Mouse (Mus musculus) midbrain, embryonic 14.5 days (tissue): ENCODE measurements at regions not wholly inside any gene's neighbourhood (a gene's known extent, or its start where the extent isn't known, plus 50 kb on each side); places are given as distances from the start of the nearest gene placed in this dataset.

Experiments
- ATAC-seq: fragments of 200-750 bp; cut with Nextera tagmentation; 2 replicates; pipeline ENCODE4 v1.8.0; 2017; ENCODE audit warnings: moderate number of reproducible peaks, moderate library complexity; ENCODE audit not compliant: low FRiP score, low TSS enrichment
- DNase-seq: peaks from one replicate; pipeline ENCODE4 v3.0.0-alpha.2; 2015
- H3K27ac ChIP-seq: fragments of 300-500 bp; sonication (generic); replicated peaks from 2 replicates; pipeline ENCODE4 v1.5.1; 2014; ENCODE audit warnings: mild to moderate bottlenecking, low read depth, low read length, moderate library complexity
- H3K27me3 ChIP-seq: fragments of 300-500 bp; sonication (generic); 2 replicates; pipeline ENCODE4 v1.6.1; 2014; ENCODE audit warnings: low read length, control low read depth, mixed read lengths; ENCODE audit not compliant: control insufficient read depth, insufficient read depth
- H3K36me3 ChIP-seq: fragments of 300-500 bp; sonication (generic); 2 replicates; pipeline ENCODE4 v1.6.1; 2014; ENCODE audit warnings: low read length, control low read depth; ENCODE audit not compliant: control insufficient read depth, insufficient read depth
- H3K4me1 ChIP-seq: fragments of 300-500 bp; sonication (generic); 2 replicates; pipeline ENCODE4 v1.6.1; 2014; ENCODE audit warnings: mild to moderate bottlenecking, antibody characterized with exemption, low read length, control low read depth; ENCODE audit not compliant: control insufficient read depth, insufficient read depth
- H3K4me2 ChIP-seq: fragments of 300-500 bp; sonication (generic); 2 replicates; pipeline ENCODE4 v1.6.1; 2014; ENCODE audit warnings: mild to moderate bottlenecking, low read length, moderate library complexity
- H3K4me3 ChIP-seq: fragments of 300-500 bp; sonication (generic); replicated peaks from 2 replicates; pipeline ENCODE4 v1.5.1; 2014; ENCODE audit warnings: low read depth, low read length
- H3K9ac ChIP-seq: fragments of 300-500 bp; sonication (generic); replicated peaks from 2 replicates; pipeline ENCODE4 v1.6.1; 2014; ENCODE audit warnings: mild to moderate bottlenecking, low read length, moderate library complexity
- H3K9me3 ChIP-seq: fragments of 300-500 bp; sonication (generic); 2 replicates; pipeline ENCODE4 v1.6.1; 2016; ENCODE audit warnings: low read length, control low read depth, mixed read lengths; ENCODE audit not compliant: control insufficient read depth
- WGBS: fragments of 180-500 bp; shearing (Covaris S2); extraction: QIAGEN DNeasy Blood & Tissue Kit; methylation state at CpG from one replicate; pipeline ENCODE4 v1.1.7; 2014; 5-methylcytosine and 5-hydroxymethylcytosine counted together

- no peak overlapping the region for H3K4me2 ChIP-seq
- no peak for DNase-seq
- no peak overlapping the region for H3K9ac ChIP-seq
- no peaks in the 10 kb centered on the region for H3K36me3 ChIP-seq
- H3K27ac ChIP-seq, result no peak overlapping the region
- 0 out of 2 replicates have a peak, but pooled peaks cover 4% of the 10 kb centered on the region for H3K27me3 ChIP-seq
- ATAC-seq, result no peak
- H3K4me3 ChIP-seq, result no peak overlapping the region
- WGBS, result 85% methylated on average over 3 of the region's 3 CpGs
- H3K9me3 ChIP-seq, result no peaks in the 10 kb centered on the region
- no peaks in the 10 kb centered on the region for H3K4me1 ChIP-seq
These were observed 567.2 kb downstream of the Slc4a3 start for GRCm38 (mm10) chr1:76113281-76113680.

GRCm38 (mm10) chr1:76120840-76121239 lies 574.8 kb downstream of the Slc4a3 start:
- no peak for ATAC-seq
- Histone ChIP-seq H3K4me1 (no peaks in the 10 kb centered on the region), H3K36me3 (no peaks in the 10 kb centered on the region), H3K4me3 (no peak overlapping the region), H3K4me2 (no peak overlapping the region), H3K27me3 (no peaks in the 10 kb centered on the region), H3K9me3 (no peaks in the 10 kb centered on the region), H3K27ac (no peak overlapping the region), H3K9ac (no peak overlapping the region)
- 30% methylated on average over 4 of the region's 4 CpGs for WGBS
- no peak for DNase-seq

GRCm38 (mm10) chr1:76130353-76130752 lies 584.3 kb downstream of the Slc4a3 start:
- DNase-seq (no peak), ATAC-seq (no peak)
- Histone ChIP-seq H3K27me3 (no peaks in the 10 kb centered on the region), H3K27ac (no peak overlapping the region), H3K4me3 (no peak overlapping the region), H3K4me2 (no peak overlapping the region), H3K36me3 (no peaks in the 10 kb centered on the region), H3K4me1 (no peaks in the 10 kb centered on the region), H3K9ac (no peak overlapping the region), H3K9me3 (no peaks in the 10 kb centered on the region)
- 57% methylated on average over 4 of the region's 4 CpGs for WGBS

- Histone ChIP-seq H3K4me1 (no peaks in the 10 kb centered on the region), H3K9ac (no peak overlapping the region), H3K27me3 (no peaks in the 10 kb centered on the region), H3K4me3 (no peak overlapping the region), H3K27ac (no peak overlapping the region), H3K9me3 (no peaks in the 10 kb centered on the region), H3K4me2 (no peak overlapping the region), H3K36me3 (no peaks in the 10 kb centered on the region)
- DNase-seq (no peak), ATAC-seq (no peak)
- WGBS, result 75% methylated on average over 1 of the region's 1 CpGs
These were observed 590.7 kb downstream of the Slc4a3 start for GRCm38 (mm10) chr1:76136810-76137209.

GRCm38 (mm10) chr1:76137701-76138100 lies 591.6 kb downstream of the Slc4a3 start:
- ATAC-seq, result no peak
- no peak for DNase-seq
- H3K4me1 ChIP-seq, result no peaks in the 10 kb centered on the region
- no peak overlapping the region for H3K4me3 ChIP-seq
- no peaks in the 10 kb centered on the region for H3K36me3 ChIP-seq
- no peak overlapping the region for H3K4me2 ChIP-seq
- H3K9me3 ChIP-seq, result no peaks in the 10 kb centered on the region
- WGBS, result 50% methylated on average over 6 of the region's 6 CpGs
- no peak overlapping the region for H3K9ac ChIP-seq
- no peak overlapping the region for H3K27ac ChIP-seq
- H3K27me3 ChIP-seq, result no peaks in the 10 kb centered on the region

- H3K27ac ChIP-seq, result no peak overlapping the region
- H3K9me3 ChIP-seq, result no peaks in the 10 kb centered on the region
- 66% methylated on average over 5 of the region's 5 CpGs for WGBS
- no peaks in the 10 kb centered on the region for H3K36me3 ChIP-seq
- H3K4me3 ChIP-seq, result no peak overlapping the region
- no peak overlapping the region for H3K4me2 ChIP-seq
- H3K4me1 ChIP-seq, result no peaks in the 10 kb centered on the region
- no peaks in the 10 kb centered on the region for H3K27me3 ChIP-seq
- no peak overlapping the region for H3K9ac ChIP-seq
- ATAC-seq, result no peak
- DNase-seq, result no peak
These were observed 597.5 kb downstream of the Slc4a3 start for GRCm38 (mm10) chr1:76143516-76143915.

GRCm38 (mm10) chr1:76148963-76149362 lies 602.9 kb downstream of the Slc4a3 start:
- no peak for ATAC-seq
- WGBS, result 93% methylated on average over 2 of the region's 2 CpGs

GRCm38 (mm10) chr1:76156291-76156690 lies 610.2 kb downstream of the Slc4a3 start:
- Histone ChIP-seq H3K4me2 (no peak overlapping the region), H3K4me3 (no peak overlapping the region), H3K4me1 (no peaks in the 10 kb centered on the region), H3K9me3 (no peaks in the 10 kb centered on the region), H3K27me3 (no peaks in the 10 kb centered on the region), H3K9ac (no peak overlapping the region), H3K36me3 (no peaks in the 10 kb centered on the region), H3K27ac (no peak overlapping the region)
- WGBS, result 49% methylated on average over 8 of the region's 8 CpGs
- ATAC-seq (no peak), DNase-seq (no peak)

More at GRCm38 (mm10) chr1:76148963-76149362, 602.9 kb downstream of the Slc4a3 start:
- DNase-seq, result no peak
- H3K4me1 ChIP-seq, result no peaks in the 10 kb centered on the region
- H3K9me3 ChIP-seq, result no peaks in the 10 kb centered on the region
- H3K36me3 ChIP-seq, result no peaks in the 10 kb centered on the region
- no peak overlapping the region for H3K4me2 ChIP-seq
- no peak overlapping the region for H3K9ac ChIP-seq
- no peaks in the 10 kb centered on the region for H3K27me3 ChIP-seq
- no peak overlapping the region for H3K4me3 ChIP-seq
- no peak overlapping the region for H3K27ac ChIP-seq

- Histone ChIP-seq H3K27me3 (no peaks in the 10 kb centered on the region), H3K4me1 (no peaks in the 10 kb centered on the region; the same call in 1 of the 2 replicates), H3K4me2 (no peak overlapping the region), H3K27ac (no peak overlapping the region), H3K36me3 (no peaks in the 10 kb centered on the region), H3K4me3 (no peak overlapping the region), H3K9ac (no peak overlapping the region), H3K9me3 (no peaks in the 10 kb centered on the region)
- DNase-seq (no peak), ATAC-seq (no peak)
- WGBS, result 37% methylated on average over 2 of the region's 2 CpGs
These were observed 621.4 kb downstream of the Slc4a3 start for GRCm38 (mm10) chr1:76167486-76167885.
